Mouse (Mus musculus): ENCODE measurements around the gene Shmt2.

The Shmt2 gene

DNA sequence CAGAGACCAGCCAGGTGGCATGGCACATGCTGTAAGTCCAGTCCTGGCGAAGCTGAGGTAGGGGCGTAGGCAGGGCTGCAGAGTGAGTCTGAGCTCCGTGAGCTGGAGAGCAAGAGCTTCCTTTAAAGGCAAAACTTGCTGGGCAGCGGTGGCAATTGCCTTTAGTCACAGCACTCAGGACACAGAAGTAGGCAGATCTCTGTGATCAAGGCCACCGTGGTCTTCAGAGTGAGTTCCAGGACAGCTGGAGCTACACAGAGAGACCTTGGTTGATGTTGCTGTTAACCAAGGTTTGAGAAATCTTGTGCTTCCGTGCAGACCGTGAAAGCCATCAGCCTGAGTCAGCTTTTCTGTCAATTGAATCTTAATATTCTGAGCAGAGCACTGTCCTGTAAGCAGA is 44.9 kb downstream of the Shmt2 start:
- DNase-seq (ENCODE audit: low read depth in 1 of 2, low spot score in 2 of 2), result no peak

DNA sequence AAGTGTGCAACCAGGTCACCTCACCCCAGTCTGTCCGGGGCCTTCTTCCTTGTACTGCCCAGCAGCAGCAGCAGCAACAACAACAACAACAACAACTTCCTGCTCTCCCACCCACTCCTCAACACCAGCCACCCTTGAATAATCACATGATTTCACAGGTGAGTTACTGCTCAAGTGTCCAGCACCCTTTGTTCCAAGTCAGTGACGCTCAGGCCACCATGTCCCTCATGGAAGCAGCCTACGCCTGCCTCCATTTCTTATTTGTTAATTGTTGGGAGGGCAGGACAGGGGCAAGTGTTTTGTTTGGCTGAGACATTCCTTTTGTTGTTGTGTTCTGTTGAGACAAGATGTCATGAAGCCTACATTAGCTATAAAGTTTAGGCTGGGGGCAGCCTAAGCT is 45.7 kb downstream of the Shmt2 start:
- no peak for DNase-seq (ENCODE audit: low read depth in 1 of 2, low spot score in 2 of 2)

DNA sequence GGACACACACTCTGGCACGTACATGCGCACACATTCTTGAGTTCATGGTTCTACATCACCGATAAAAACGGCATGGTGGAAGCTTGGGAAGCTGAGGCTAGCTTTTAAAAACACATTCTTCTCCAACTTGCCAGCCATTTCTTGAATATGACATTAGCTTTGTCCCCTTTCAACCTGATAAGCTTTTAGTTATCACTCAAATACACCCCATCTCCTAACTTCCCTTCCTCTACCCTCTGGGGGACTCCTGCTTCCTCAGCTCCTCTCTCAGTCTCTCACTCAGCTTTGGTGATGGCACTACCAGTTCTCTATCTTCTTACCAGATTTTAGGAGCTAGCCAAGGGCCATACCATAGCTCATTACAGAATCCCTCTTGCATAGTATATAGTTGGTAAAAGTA is 47.1 kb downstream of the Shmt2 start:
- DNase-seq (ENCODE audit: low read depth in 1 of 2, low spot score in 2 of 2), result no peak

DNA sequence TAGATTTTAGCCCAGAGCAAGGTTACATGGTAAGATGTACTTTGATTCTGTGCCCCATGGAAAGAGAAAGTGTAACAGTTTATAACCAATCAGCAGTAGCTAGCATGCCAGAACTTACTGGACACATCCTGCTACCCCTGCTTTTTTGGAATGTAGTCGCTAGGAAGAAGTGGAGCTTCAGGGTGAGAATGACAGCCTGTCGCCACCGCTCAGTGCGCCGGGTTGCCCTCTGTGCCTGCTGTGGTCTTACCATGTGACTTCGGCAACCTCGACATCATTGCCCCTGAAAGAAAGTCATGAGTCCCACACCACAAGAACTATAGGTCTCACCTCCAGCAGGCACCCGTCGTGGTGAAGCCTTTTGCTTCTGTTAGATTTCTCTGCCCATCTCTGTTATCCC is 49.5 kb downstream of the Shmt2 start:
- no peak for DNase-seq (ENCODE audit: low read depth in 1 of 2, low spot score in 2 of 2)

DNA sequence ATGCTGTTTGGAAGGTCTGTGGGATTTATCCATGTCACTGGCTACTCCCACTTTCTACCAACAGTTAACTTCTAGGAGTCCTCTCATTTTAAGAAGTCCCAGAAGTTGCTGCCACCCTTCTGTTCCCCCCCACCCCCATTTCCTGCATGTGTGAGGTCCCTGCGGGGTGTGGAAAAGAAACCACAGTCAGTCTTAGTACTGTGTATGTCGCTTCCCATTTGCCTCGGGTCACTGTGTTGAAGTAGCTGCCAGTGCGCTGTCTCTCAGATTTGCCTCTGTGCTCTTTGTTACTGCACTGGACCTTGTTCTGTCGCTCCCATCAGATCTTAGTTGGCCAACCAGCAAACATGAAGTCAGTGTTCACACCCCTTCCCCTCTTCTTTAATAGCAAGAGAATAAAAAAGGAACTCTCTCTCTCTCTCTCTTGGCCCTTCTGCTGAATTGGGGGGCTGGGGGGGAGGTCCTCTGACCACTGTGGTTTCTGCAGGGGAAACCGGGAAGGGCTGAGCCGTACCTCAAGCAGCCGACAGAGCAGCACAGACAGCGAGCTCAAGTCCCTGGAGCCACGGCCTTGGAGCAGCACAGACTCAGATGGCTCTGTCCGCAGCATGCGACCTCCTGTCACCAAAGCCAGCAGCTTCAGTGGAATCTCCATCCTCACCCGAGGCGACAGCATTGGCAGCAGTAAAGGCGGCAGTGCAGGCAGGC is 50.8 kb downstream of the Shmt2 start:
- no peak for DNase-seq (ENCODE audit: low read depth in 1 of 2, low spot score in 2 of 2)
